Mouse (Mus musculus): ENCODE measurements at regions not wholly inside any gene's neighbourhood (a gene's known extent, or its start where the extent isn't known, plus 50 kb on each side); places are given as distances from the start of the nearest gene placed in this dataset.

DNA sequence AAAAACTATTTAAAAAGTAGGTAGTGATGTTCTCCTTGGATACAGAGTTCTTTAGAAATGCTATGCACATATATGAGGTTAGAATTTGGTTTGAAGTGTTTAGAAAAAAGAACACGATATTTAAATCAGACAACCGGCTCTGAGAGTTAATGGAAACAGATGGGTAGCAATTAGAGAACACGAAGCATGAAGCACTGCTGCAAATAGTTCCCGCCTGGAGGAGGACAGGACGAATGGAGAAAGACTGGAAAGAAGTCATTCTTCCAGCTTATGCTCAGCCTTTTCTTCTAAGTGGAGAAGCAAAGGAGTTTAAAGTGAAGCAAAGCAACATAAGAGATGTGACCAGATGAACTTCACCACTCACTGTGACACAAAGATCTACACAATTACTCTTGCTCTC is 72.5 kb upstream of the Ube2e3 start:
- TF ChIP-seq CHD2 (IDR thresholded peaks at IDR 0.05; ENCODE audit: low read length) (no peak), ZKSCAN1 (IDR thresholded peaks at IDR 0.05; ENCODE audit: low read depth, low read length) (no peak), CHD1 (IDR thresholded peaks at IDR 0.05; ENCODE audit: low read depth, low read length) (no peak), MEF2A (IDR thresholded peaks at IDR 0.05; ENCODE audit: extremely low read depth, insufficient replicate concordance, low read depth, low read length, poor library complexity, severe bottlenecking) (no peak), ZNF384 (IDR thresholded peaks at IDR 0.05; ENCODE audit: low read depth, low read length) (no peak), MAZ (IDR thresholded peaks at IDR 0.05; ENCODE audit: low read depth, low read length) (no peak), GABPA (IDR thresholded peaks at IDR 0.05; ENCODE audit: low read depth, low read length) (no peak), ELF1 (IDR thresholded peaks at IDR 0.05; ENCODE audit: low read depth, low read length) (no peak), EP300 (IDR thresholded peaks at IDR 0.05; ENCODE audit: low read depth in 1 of 2, low read length in 2 of 2) (no peak), UBTF (IDR thresholded peaks at IDR 0.05; ENCODE audit: borderline replicate concordance, insufficient read depth, low read depth, low read length) (no peak), MYC (IDR thresholded peaks at IDR 0.05; ENCODE audit: low read depth, low read length) (no peak), BHLHE40 (IDR thresholded peaks at IDR 0.05; ENCODE audit: borderline replicate concordance, low read depth, low read length) (no peak), SIN3A (IDR thresholded peaks at IDR 0.05; ENCODE audit: low read length) (no peak), NRF1 (IDR thresholded peaks at IDR 0.05; ENCODE audit: insufficient read depth, low read depth, low read length, poor library complexity, severe bottlenecking) (no peak), USF2 (IDR thresholded peaks at IDR 0.05; ENCODE audit: borderline replicate concordance in 1 of 2, insufficient read depth in 1 of 2, low read depth in 1 of 2, low read length in 2 of 2) (no peak), RAD21 (IDR thresholded peaks at IDR 0.05; ENCODE audit: low read depth, low read length) (no peak), ZMIZ1 (IDR thresholded peaks at IDR 0.05; ENCODE audit: low read depth, low read length) (no peak)
- H3K4me3 ChIP-seq (ENCODE audit: control insufficient read depth in 1 of 2, insufficient read depth in 1 of 2, low read depth in 2 of 2, low read length in 2 of 2) = no peak overlapping the region

DNA sequence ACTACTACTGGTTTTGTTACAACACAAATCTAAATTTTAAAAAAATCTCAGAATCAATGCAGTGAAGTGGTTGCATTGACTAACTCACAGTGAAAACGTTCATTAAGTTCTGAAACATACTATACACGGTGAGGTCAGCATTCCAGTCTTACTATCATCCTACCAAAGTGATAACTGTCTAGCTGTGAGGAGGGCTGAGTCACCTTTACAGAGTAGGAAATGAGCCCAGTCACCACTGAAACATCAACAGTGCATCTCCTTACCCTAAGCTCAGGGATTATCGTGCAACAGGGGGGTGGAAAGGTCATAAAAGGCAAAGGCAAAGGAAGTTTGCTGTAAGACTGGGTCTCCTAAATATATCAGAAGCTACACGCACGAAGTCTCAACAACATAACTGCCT is 73.2 kb upstream of the Ube2e3 start:
- Histone ChIP-seq H3K27me3 (ENCODE audit: control insufficient read depth in 1 of 2, insufficient read depth in 2 of 2, low read length in 2 of 2) (peaks cover 0 to 3% of the 10 kb centered on the region in 2 experiments; a peak in 2 of 4 replicates), H3K79me2 (ENCODE audit: control insufficient read depth, insufficient read depth, low read length, poor library complexity) (no peaks in the 10 kb centered on the region), H3K4me3 (ENCODE audit: control insufficient read depth in 1 of 2, insufficient read depth in 1 of 2, low read depth in 2 of 2, low read length in 2 of 2) (no peak overlapping the region), H3K27ac (ENCODE audit: control insufficient read depth, low read depth, low read length) (no peak overlapping the region), H3K9me3 (replicated peaks; ENCODE audit: insufficient read depth, low read length) (no peaks in the 10 kb centered on the region), H3K9ac (ENCODE audit: control insufficient read depth, low read depth, low read length, poor library complexity, severe bottlenecking) (no peak overlapping the region), H3K36me3 (ENCODE audit: control insufficient read depth in 1 of 2, insufficient read depth in 2 of 2, low read length in 2 of 2) (no peaks in the 10 kb centered on the region), H3K4me1 (ENCODE audit: control insufficient read depth in 1 of 2, insufficient read depth in 2 of 2, low read length in 2 of 2) (no peaks in the 10 kb centered on the region; a peak in 1 of 4 replicates)
- DNase-seq (ENCODE audit: low read depth, low spot score) = no peak
- TF ChIP-seq ETS1 (IDR thresholded peaks at IDR 0.05; ENCODE audit: low read depth, low read length) (no peak), POLR2AphosphoS5 (IDR thresholded peaks at IDR 0.05; ENCODE audit: borderline replicate concordance, low read depth, low read length) (no peak), SMC3 (IDR thresholded peaks at IDR 0.05; ENCODE audit: low read depth, low read length) (no peak), HCFC1 (IDR thresholded peaks at IDR 0.05; ENCODE audit: low read depth, low read length) (no peak), MYB (IDR thresholded peaks at IDR 0.05; ENCODE audit: low read depth, low read length) (no peak), RAD21 (IDR thresholded peaks at IDR 0.05; ENCODE audit: low read depth, low read length) (no peak), ZC3H11A (IDR thresholded peaks at IDR 0.05; ENCODE audit: low read depth, low read length) (no peak), ZMIZ1 (IDR thresholded peaks at IDR 0.05; ENCODE audit: low read depth, low read length) (no peak), ZKSCAN1 (IDR thresholded peaks at IDR 0.05; ENCODE audit: low read depth, low read length) (no peak), POLR2AphosphoS2 (IDR thresholded peaks at IDR 0.05; ENCODE audit: low read length) (no peak), SIN3A (IDR thresholded peaks at IDR 0.05; ENCODE audit: low read length) (no peak), JUND (IDR thresholded peaks at IDR 0.05; ENCODE audit: low read depth, low read length) (no peak), POLR2A (IDR thresholded peaks at IDR 0.05; ENCODE audit: control insufficient read depth in 1 of 2, insufficient read depth in 1 of 2, low read depth in 1 of 2, low read length in 2 of 2, poor library complexity in 1 of 2) (no peak), ZNF384 (IDR thresholded peaks at IDR 0.05; ENCODE audit: low read depth, low read length) (no peak), TAL1 (IDR thresholded peaks at IDR 0.05; ENCODE audit: low read length) (no peak)

More for the DNA sequence above, 72.5 kb upstream of the Ube2e3 start:
- Histone ChIP-seq H3K9ac (ENCODE audit: control insufficient read depth, low read depth, low read length, poor library complexity, severe bottlenecking) (no peak overlapping the region), H3K36me3 (ENCODE audit: control insufficient read depth in 1 of 2, insufficient read depth in 2 of 2, low read length in 2 of 2) (no peaks in the 10 kb centered on the region), H3K27ac (ENCODE audit: control insufficient read depth, low read depth, low read length) (no peak overlapping the region), H3K9me3 (replicated peaks; ENCODE audit: insufficient read depth, low read length) (no peaks in the 10 kb centered on the region), H3K4me1 (ENCODE audit: control insufficient read depth in 1 of 2, insufficient read depth in 2 of 2, low read length in 2 of 2) (no peaks in the 10 kb centered on the region; a peak in 1 of 4 replicates), H3K27me3 (ENCODE audit: control insufficient read depth in 1 of 2, insufficient read depth in 2 of 2, low read length in 2 of 2) (peaks cover 0 to 3% of the 10 kb centered on the region in 2 experiments; a peak in 2 of 4 replicates), H3K79me2 (ENCODE audit: control insufficient read depth, insufficient read depth, low read length, poor library complexity) (no peaks in the 10 kb centered on the region)
- DNase-seq (ENCODE audit: low read depth, low spot score) = no peak
